Comparison of ENCODE assay signal across 19 mouse cellular contexts in genomic region chr6:66298056-66298455, GRCm38 (mm10).
"Had no signal": no experiment of that assay in that cellular context is flagged by ENCODE, and none has a peak within 500 bp of the region (broad histone marks: within the 10 kb centered on the region; RNA-seq: fewer than 3 reads in every experiment).

No protein-coding gene starts in this region.

- H3K27ac ChIP-seq: liver, embryonic 14.5 days; midbrain, embryonic 10.5 days; midbrain, embryonic 12.5 days; neural tube, embryonic 13.5 days; neural tube, embryonic 15.5 days; stomach, embryonic 15.5 days; stomach, postnatal 0 days had no signal

- H3K4me1 ChIP-seq: midbrain, embryonic 10.5 days; midbrain, embryonic 12.5 days; neural tube, embryonic 13.5 days; neural tube, embryonic 15.5 days; stomach, embryonic 15.5 days had no signal

- H3K4me2 ChIP-seq: lung, embryonic 14.5 days; midbrain, embryonic 12.5 days; neural tube, embryonic 13.5 days; neural tube, embryonic 15.5 days; stomach, embryonic 15.5 days had no signal

- H3K27me3 ChIP-seq: midbrain, embryonic 12.5 days; neural tube, embryonic 13.5 days; neural tube, embryonic 15.5 days; stomach, embryonic 15.5 days had no signal

- H3K9ac ChIP-seq: liver, embryonic 14.5 days; lung, embryonic 14.5 days; midbrain, embryonic 12.5 days; neural tube, embryonic 13.5 days; neural tube, embryonic 15.5 days; stomach, embryonic 15.5 days had no signal

- H3K36me3 ChIP-seq: midbrain, embryonic 10.5 days; midbrain, embryonic 12.5 days; neural tube, embryonic 13.5 days; neural tube, embryonic 15.5 days; stomach, embryonic 15.5 days had no signal

- H3K4me3 ChIP-seq: midbrain, embryonic 10.5 days; midbrain, embryonic 12.5 days; myocyte; neural tube, embryonic 13.5 days; neural tube, embryonic 15.5 days; stomach, embryonic 15.5 days had no signal

- H3K9me3 ChIP-seq: midbrain, embryonic 10.5 days; midbrain, embryonic 12.5 days; neural tube, embryonic 13.5 days; neural tube, embryonic 15.5 days; stomach, embryonic 15.5 days had no signal

- DNase-seq: lung, adult 18-20 months; lung, embryonic 14.5 days; lung, postnatal 10 days; lung, postnatal 4 days; midbrain, embryonic 14.5 days; retina, postnatal 1 day; right cerebral cortex, adult 18-20 months; right cerebral cortex, postnatal 14 days; thymus, adult 2 months; thymus, postnatal 25 days; thymus, postnatal 4 days had no signal
